Mouse (Mus musculus): ENCODE results near the gene Dach2. TPM values are rescaled to one million over a fixed set of nuclear protein-coding genes. Genes with fewer than 3 reads are reported as not detected.

Gene Dach2
- polyA plus RNA-seq, 2 experiments from 2014 or later, result 0.11 to 0.20 TPM

Other genes with a start within 250 kb of the Dach2 start
- gene Chm, start 112.0 kb upstream of the Dach2 start, polyA plus RNA-seq (2017; shearing (Covaris generic)), result 10 to 100 TPM; 18.9 to 25.0 TPM